Mouse (Mus musculus): ENCODE measurements around the gene Abhd17c.
"Not testable (repeated sequence)": the region's sequence is repeated elsewhere in the genome, so short reads cannot be mapped to it uniquely, and the experiment has no call there.

The Abhd17c gene

DNA sequence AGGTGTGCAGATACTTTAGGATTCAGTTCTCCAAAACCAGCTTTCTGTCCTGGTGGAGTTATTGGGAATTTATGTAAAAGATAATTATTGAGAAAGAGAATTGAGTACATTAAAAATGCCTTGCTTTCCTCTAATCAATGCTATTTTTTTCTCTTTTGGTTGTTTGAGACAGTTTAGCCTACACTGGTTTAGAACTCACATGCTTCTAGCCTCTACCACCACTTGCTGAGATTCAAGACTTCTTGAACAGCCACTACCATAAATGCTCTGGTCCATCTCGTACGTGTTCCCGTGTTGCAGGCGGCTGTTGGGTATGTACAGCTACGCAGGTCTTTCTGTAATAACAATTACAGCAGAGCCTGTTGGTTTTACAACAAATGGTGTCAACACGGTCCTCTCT, 681 bp upstream of the Abhd17c start:
- DNase-seq = no peak

DNA sequence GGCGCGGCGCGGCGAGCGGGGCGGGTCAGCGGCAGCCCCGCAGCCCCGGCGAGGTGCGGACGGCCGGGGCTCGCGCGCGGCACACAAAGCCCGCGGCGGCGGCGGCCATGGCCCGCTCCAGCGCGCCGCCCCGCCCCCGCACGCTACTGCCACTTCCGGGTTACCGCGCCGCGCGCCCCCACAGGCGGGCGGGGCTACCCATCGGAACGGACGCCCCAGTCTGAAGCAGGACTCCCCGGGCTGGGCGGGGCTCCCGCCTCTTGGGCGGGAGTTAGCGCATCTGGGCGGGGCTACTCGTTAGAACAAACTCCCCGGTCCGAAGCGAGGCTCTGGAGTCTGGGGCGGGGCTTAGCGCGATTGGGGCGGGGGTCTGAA, 254 bp upstream of the Abhd17c start:
- peak; percentile 95 to 98 for DNase-seq

DNA sequence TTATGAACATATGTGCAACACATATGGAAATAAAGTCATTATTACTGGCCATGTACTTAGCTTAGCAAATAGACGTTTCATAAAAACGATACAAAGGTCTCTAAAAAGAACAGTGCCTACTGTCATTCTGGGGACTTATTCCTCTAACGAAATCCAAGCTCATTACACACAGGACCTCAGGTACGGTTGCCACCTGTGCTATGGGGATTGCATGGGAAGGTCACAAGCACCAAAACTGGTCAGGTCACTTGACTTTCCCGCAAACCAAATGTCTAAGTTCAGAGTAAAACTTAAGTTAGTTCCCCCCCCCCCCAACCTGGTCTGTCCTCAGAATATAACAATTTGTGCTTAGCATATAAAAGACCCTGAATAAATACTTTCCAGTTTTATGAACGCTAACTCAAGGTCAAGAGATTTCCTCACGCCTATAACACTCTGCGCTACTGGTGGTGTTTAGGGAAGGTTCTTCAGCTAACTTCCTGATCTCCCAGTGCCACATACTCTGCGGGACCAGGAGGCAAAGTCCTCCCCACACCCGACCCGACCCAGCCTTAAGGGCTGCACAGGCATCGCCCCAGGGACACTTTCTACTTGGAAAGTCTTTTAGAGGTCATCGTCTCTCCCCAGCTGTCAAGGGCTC, 1.2 kb downstream of the Abhd17c start:
- DNase-seq = no peak

DNA sequence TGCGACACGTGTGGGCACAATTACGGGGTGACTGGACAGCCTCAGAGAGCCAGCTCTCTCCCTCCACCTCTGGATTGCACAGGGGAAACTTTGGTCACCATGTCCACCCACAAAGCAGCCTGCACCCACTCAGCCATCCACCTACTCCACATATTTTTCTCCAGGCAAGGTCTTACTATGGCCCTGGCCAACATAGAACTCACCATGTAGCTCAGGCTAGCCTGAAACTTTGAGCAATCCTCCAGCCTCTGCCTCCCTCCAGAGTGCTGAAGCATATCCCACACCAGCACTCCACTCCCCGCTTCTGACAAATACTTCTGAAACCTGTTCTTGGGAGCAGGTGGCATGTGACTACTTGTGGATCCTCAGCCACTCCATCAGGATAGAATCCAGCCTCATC, 1.9 kb downstream of the Abhd17c start:
- no peak for DNase-seq

DNA sequence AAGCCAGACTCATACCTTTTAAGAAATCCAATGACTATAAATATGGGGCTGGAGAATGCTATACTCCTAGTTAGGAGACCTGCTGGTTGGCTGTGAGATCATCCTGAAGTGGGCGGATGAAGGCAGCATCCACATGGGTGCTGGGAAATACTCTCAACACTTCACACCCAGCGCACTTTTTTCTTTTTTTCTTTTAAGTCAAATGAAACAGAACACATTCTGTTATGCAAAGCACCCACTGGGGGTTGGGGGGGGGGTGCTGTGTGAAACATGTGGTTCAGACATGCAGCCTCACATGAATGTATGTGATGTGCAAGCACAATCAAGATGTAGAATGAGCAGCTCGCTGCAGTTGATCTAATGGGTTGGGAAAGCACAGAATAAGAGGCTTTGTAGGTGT, 2.8 kb downstream of the Abhd17c start:
- DNase-seq = no peak

DNA sequence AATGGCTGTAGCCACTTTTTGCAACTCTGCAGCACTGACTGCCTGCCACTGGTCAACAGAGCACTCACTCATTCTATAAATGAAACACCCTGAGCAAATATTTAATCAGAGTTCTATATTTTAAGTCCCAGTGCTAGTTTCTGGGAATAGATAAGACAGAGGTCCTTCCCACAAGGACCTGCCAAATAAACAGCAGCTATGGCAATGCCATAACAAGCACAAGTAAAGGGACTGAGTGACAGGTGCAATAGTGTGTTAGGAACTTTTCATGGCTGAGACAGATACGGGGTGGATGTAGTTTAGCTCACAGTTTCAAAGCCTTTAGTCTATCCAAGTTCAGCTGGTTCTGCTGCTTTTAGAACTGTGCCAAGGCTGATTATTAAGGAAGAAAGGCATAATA, 3.9 kb downstream of the Abhd17c start:
- no peak for DNase-seq

DNA sequence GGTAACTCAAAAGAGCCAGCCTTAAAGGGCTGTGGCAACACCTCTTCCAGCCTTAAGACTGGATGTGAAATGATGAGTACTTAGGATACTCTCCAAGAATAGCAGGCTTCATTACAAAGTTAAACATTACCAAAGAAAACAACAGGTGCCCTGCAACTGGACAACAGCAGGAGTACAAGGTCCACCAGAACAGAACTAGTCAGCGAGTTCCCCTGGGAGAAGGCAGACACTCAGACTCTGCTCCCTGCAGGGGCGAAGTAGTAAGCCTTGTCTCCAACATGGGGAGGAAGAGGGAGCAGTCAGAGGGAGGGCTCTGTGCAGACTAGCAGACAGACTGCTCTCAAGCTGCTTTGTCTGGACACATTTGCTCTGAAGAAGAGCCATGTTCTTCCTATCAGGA, 6.1 kb downstream of the Abhd17c start:
- no peak for DNase-seq

DNA sequence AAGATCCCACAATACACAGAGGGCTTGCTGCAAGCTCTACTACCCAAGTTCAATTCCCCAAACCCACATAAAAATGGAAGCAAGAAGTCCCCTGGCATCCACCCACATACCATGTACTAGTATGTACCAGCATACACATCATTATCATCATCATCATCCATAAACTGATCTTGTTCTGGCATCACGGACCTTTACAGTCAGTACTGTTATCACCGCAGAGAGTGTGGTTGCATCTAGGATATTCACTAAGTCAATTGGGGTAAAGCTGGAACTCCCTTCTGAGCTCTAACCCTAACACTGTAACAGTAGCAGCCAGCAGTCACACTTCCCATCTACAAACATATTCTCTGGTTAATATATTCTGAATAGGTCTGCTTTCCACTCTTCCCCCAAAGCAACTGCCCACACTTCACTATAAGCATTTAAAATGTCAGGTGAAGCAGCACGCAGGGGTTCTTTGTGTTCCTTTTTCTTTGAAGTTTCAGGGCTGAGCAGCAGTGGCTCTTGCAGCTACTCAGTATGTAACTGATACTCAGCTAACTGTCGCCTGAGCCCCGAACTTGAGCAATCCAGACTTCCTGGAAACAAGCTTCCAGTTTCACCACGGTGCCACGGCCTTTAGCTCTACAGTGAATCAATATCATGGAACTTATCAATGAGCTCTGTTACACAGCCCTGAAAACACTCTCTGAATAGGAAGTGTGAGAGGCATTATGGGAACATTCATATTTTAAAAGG, 8.8 kb downstream of the Abhd17c start:
- no peak for DNase-seq

DNA sequence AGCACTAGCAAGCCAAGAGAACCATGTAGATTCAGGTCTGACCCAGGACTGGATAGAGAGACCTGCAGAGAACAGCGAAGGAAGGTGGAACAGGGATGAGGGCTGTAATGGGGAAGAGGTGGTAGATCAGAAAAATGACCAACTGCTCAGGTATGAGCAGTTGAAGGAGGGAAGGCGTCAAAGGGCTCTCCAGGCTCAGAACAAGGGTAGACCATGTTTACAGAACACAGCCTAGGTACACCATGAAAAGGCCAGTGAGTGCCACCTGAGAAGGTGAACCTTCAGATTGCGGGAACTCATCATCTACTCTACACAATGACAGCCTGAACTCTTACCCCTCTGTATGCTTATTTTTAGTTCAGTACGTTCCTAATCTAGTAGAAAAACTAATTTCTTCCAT, 9.5 kb downstream of the Abhd17c start:
- DNase-seq = no peak

DNA sequence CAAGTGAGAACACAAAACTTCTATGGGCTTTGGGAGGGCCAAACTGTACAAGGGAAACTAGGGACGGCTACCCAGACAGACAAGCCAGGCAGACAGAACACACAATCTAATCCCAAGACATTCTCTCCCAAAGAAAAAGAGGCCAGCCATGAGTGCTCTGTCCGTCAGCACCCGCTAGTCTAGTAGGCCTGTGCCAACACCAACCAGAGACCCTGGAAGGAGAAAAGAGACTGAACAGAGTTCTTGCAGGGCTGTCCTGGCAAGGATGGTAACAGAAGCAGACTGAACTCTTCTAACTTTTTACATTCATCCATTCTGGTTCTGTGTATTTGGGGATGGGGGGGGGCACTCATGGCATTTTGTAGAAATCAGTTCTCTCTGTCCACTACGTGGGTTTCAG, 12.1 kb downstream of the Abhd17c start:
- DNase-seq = no peak

DNA sequence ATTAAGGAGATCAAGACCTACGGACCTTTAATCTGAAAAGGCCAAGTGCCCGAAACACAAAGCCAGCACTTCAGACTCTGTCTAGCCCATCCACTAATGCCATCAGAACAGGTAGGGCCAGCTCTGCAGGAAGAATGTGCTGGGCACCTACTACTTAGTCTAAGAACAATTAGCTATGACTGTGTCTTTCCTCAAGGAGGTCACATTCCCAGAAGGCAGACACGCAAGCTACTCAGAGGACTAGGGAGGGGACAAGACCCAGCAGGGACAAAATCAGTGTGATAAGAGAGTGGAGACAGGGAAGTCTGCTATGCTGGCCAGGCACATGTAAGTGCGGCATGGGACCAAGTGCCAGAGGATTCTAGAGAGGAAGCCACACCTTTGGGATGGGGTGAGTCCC, 13.0 kb downstream of the Abhd17c start:
- DNase-seq = no peak

DNA sequence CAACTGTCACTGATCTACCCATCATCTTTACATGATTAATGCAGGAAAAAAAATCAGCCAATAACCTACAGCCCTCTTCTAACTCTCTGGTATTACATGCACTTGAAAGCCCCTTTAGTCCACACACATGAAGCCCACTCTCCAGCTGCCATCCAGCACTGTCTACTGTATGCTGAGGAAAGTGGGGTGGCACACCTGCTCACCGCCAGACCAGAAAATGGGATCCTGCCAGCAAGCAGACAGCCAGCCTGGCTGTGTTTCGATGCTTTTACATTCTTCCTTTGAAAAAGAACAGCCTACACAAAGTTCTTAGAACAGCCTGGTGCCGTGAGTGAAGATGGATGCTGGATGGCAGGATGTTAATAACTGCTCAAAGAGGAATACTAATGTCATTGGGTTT, 13.9 kb downstream of the Abhd17c start:
- peak; percentile 42 to 47 for DNase-seq

DNA sequence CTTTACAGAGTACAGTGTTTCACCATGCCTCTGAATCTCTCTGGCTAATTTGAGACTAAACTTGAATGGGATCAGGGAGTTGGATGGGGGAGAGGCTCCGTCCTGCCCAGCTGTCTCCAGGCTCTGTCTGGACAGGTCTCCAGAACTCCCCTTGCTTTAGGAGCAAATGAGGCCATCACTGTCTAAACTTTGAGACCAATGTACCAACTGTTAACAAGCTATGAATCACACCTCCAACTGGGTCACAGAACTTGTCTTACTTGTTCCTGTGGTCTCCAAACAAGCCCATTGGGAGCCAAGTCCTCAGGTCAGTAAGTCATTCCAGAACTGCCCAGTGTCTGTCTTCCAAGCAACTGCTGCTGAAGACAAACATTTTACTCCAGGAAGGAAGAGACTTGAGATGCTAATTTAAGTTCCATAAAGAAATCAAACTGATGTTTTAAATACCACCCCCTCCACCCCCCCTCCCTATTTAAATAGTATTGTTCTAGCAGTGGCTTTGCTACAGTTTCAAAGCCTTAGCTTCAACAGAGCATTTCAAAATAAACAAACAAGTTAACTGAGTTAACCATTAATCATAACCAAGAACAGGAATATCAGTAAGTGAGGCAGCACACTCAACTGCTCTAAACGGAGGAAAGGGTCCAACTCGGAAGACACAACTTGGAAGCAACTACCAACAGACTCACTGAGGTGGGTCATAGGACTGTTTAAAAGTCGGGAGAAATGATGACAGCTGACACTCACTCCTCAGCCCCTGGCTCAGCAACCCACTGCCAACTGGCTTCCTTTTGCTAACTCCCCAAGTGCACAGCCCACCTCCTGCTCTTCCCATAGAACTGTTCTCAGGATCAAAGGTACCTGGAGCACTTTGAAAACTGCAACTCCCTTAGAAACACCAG, 15.6 kb downstream of the Abhd17c start:
- no peak for DNase-seq

DNA sequence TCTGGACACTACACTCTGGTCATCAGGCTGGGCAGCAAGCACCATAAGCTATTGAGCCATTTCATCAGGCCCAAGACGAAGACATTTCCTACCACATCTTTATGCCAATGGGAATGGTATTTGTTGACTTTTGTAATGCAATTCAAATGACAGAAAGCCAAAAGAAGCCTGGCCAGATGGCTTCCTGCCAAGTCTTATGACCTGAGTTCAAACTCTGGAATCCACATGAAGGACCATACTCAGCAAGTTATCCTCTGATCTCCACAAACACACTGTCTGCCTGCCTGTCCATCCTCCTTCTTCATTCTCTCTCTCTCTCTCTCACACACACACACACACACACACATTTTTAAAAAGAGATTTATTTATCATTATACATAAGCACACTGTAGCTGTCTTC, 19.0 kb downstream of the Abhd17c start:
- peak in 1 of 2 experiments; percentile 36 for DNase-seq

DNA sequence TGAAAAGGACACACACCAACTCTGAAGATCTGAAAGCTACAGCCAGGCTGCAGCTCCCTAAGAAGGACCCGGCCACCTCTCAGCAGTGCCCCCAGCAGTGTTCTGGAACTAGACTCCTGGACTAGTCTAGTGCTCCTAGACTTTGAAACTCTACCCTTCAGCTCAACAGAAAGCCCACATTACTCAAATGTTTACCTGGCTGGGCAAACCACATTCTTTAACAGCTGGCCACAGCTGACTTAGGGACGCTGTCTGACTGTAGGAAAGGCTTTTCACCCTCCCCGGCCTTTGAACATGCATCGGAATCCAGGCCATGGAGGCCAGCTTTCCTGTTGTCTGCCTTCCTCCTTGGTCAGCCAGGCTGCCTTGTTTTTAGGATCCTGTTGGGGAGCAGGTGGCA, 20.0 kb downstream of the Abhd17c start:
- no peak for DNase-seq

DNA sequence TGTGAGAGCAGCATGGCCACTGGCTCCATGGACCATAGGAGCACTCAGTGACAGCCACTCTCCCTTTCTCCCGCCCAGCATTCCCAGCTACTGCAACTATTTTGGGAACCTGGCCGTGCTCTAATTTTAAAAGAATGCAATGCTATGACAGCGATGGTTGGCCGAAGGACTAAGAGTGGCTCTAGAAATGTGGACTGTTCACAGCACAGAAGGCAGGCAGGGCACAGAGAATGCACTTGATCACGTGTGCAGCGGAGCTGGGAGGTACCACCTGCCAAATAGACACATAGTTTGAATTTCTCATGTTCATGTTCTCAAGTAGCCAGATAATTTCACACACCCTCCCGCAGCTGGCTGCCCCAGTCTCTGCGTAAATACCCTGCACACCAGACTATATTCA, 23.0 kb downstream of the Abhd17c start:
- no peak for DNase-seq

DNA sequence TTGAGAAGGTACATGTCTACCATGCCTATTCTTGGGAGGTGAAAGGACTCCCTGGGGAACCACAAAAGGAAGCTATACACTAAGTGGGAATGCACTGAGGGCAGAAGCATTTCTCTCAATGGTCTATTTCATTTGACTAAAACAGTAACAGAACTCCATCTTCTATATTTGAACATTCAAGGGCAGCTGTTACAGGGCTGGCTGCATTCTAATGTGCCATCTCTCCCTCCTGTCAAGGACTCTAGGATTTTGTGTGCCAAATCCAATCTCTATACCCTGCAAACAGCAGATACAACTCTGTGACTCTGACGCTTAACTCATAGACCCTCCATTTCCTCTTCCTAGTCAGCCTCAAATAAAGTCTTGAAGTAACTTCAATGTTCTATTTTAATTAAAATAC, 26.0 kb downstream of the Abhd17c start:
- DNase-seq = no peak

DNA sequence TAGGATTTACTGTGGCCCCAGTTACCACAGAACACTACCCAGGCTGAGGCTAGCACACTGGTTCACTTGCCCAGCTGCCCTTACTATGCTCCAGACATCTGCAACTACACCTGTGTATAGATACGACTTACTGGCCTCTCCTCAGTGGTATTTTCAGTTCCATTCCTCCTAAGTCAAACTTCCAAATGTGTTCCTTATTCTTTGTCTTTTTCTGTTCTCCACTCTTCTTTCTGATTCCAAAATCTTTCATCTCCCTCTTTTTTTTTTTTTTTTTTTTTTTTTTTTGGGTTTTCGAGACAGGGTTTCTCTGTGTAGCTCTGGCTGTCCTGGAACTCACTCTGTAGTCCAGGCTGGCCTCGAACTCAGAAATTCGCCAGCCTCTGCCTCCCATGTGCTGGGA, 28.0 kb downstream of the Abhd17c start:
- DNase-seq = not testable (repeated sequence)

DNA sequence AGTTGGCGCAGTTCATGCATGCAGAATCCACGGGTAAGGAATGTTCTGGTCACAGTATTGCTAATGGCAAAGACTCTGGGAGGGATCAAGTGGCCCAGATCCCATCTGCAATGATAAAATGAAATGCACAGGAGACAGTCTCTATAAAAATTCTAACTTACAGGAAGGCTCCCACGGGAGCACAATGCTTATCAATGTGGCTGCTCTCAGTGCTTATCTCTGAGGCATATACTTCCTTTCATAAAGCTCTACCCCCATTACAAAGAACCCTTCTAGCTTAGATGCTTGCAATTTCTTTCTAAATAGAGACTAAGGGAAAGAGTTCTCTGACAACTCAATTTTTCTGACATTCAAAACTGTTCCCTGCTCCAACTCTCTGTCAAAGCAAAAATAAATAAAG, 29.9 kb downstream of the Abhd17c start:
- DNase-seq = no peak

DNA sequence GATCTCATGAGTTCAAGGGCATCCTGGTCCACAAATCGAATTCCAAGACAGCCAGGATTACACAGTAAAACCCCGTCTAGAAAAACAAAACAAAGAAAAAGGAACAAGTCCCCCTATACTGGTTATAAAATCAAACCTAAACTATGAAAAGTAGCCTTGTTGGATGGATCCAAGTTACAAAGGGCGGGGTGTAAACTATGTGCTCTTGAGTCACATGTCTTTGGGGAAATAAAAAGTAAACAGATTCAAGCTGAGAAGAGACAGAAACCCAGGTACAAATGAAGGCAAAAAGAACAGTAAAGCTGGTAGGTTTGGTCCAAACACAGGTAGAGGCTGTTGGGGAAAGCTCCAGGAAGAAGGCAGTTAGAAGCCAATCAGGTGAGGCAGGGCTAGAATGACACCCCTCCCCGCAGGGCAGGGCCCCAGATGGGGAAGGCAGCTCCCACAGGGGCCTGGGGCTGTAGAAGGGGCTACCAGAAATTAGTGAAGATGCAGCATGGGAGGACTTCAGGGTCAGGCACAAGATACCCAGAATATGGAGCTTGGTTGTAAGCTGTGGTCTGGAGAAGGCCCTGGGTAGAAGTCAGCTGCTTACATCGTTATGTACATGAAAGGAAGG, 31.4 kb downstream of the Abhd17c start:
- no peak for DNase-seq

DNA sequence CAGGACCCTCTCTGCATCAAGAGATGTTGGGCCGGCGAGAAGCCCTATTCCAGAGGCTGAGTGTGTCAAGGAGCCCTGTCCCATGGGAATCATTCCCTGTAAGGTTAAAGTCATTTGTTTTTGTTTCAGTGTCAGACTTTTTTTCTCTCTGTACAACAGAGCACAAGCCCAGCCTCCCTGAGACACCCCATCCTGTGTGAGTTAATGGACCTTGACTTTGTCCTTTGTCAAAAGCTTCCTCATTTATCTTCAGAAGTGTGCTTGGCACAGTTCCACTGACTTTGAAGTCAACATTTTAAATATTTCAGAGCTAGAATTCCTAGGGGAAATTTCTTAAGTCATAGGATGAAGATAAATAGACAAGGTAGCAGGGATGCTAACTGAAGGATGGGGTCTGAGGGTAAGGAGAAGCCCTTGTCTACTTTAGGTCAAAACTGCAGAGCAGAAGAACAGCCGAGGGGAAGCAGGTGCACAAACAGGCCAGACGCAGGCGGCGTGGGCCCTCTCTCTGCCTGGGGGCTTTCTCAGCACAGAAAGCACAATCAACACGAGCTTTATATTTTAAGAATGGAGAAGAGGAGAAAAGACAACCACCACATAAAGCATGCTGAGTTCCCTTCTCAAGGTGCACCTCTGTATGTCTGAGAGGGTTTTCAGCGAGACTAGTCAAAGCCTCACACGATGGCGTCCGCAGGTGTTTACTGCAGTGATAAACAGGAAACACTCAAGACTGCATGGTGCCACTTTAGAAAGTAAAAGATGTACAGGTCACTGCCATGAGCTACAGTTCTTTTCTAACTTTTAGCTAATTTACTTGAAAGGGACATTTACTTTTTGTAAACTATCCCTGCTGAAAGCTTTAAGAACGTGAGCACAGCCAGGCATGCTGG, 32.2 kb downstream of the Abhd17c start:
- DNase-seq = no peak

DNA sequence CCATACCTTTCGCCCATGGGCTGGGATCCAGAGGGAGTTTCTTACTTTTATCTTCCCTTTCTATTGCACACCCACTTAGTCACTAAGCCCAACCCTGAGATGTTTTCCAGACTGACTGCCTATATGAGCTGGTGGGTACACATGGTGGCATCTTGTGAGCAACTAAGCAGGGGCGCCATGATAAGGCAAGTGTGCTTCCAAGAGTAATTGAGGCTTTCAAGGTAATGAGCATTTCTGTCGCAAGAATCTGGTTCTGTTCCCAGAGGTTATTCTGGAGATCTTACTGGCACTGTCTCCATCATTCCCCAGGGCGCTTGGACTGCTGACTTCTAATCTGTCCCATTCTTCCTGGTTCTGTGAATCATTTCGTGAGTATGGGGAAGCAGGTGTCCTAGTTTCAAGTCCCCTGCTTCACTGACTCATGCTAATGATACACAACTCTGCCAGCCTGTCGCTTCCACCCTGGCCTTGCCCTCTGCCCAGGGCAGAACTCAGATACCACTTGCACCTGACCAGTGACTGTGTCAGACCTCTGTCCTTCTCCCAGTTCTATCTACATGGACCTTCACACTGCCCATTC, 34.1 kb downstream of the Abhd17c start:
- DNase-seq = no peak

Measured in cerebellum, postnatal 10 days (tissue).